Mouse (Mus musculus) right cerebral cortex, postnatal 10 days (tissue): Measurements from ENCODE around the gene Pls1.

Experiments
- DNase-seq, 2 experiments: peaks; one replicate each; pipeline ENCODE4 v3.0.0; 2021; ENCODE audit warnings: low spot score in 2 of 2

The Pls1 gene

GRCm38 (mm10) chr9:95704078-95704477 lies 141.0 kb downstream of the Pls1 start:
- no peak for DNase-seq
